Mouse (Mus musculus) stomach, adult 2 months (tissue): Measurements from ENCODE around the gene Mettl26. TPM values are rescaled to one million over a fixed set of nuclear protein-coding genes. Genes with fewer than 3 reads are reported as not detected.

Source experiments
- polyA plus RNA-seq: library from polyadenylated mRNA; depleted of rRNA; stranded (reverse); fragments of >200 nt; gene quantifications from 2 replicates; pipeline ENCODE4 v1.2.3, GENCODE M21; 2012; rRNA removed

Mettl26 gene
- polyA plus RNA-seq, result 87.6 and 135 TPM in 2 replicates

DNA sequence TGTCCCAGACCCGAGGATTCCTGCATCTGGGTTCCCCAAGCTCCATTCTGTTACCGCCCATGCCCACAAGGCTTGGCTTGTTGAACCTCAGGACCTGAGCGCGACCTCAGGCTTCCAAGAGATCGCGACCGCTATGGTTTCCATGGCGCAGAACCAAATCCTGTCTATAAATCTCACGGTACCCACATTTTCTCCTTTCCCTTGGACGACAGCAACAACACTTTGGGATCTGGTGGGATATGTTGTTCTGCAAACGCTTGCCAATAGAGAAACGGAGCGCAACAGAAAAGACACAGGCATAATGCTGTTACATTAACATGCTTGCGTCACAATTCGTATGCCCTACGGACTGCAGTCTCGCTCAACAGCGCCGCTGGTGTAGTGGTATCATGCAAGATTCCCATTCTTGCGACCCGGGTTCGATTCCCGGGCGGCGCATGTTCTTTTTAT lies at the start of gene Mettl26:
Gene Mettl26 (plus strand): TSS at position 354 of the 450 bp plus-strand sequence.

DNA sequence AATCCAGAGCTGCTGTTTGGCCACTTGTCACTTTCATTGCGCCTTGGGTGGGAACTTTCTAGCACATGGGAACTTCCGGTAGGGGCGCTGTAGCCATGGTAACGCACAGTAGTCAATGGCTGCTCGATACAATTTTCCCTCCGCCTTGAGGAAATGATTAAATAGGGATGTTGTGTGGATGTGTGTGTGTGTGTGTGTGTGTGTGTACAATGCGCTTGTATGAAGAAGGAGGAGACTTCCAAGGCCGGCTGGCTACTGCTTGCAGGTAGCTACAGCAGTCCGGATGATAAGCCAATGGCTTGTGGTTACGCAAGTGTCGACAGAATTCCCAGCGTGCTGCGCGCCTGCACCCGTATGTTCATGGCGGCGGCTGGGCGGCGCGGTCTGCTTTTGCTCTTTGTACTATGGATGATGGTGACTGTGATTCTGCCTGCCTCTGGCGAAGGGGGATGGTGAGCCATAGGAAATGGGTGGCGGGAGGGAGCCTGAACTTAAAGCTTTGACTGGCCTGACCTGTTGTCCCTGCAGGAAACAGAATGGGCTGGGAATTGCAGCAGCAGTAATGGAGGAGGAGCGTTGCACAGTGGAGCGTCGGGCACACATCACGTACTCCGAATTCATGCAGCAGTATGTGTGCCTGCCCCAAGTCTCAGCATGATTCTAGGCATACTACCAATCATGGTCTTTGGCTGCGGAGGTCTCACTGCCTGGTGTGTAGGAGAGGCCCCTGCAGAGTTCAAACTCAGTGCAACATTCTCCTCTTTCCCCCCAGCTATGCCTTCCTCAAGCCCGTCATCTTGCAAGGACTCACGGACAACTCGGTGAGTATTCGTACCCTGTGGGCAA lies 45.9 kb upstream of the Mettl26 start, which contains the start of gene Jmjd8:
Gene Jmjd8 (plus strand): TSS at position 156 of the 846 bp plus-strand sequence.

DNA sequence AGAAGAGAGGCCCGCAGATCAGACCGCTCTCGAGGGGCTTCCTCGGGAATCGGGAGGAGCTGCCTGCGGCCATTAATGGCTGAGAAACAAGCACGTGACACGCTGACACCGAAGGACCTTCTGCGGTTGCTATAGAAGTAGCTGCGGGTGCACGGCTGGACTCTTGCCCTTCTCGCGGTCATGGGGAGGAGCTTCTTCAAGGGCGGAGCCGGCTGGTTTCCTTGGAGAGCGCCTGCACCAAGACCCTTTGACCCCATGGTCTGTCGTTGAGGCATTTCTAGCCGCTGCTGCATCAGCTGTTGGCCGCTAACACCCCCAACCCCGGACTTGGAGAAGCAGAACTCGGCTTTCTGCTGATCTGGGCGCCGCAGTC lies 41.6 kb upstream of the Mettl26 start, which contains the start of gene Stub1:
Gene Stub1 (minus strand): TSS at position 114 of the 373 bp plus-strand sequence.

DNA sequence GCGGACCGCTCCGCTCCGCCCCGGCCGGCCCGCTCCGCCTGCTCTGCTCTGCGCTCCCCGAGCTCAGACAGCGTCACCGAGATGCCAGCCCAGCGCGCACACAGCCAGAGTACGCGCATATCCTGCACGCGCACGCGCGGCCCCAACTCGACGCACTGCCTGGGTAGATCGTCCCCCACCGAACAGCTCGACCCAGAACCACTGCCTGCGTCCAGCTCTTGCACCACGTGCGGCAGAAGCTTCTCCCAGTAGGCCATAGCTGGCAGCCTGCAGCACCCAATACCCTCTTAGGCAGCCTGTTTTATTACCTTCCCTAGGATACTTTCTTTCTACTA lies 37.8 kb upstream of the Mettl26 start, which contains the start of gene Rhbdl1:
Gene Rhbdl1 (minus strand): TSS at position 220 of the 335 bp plus-strand sequence.

DNA sequence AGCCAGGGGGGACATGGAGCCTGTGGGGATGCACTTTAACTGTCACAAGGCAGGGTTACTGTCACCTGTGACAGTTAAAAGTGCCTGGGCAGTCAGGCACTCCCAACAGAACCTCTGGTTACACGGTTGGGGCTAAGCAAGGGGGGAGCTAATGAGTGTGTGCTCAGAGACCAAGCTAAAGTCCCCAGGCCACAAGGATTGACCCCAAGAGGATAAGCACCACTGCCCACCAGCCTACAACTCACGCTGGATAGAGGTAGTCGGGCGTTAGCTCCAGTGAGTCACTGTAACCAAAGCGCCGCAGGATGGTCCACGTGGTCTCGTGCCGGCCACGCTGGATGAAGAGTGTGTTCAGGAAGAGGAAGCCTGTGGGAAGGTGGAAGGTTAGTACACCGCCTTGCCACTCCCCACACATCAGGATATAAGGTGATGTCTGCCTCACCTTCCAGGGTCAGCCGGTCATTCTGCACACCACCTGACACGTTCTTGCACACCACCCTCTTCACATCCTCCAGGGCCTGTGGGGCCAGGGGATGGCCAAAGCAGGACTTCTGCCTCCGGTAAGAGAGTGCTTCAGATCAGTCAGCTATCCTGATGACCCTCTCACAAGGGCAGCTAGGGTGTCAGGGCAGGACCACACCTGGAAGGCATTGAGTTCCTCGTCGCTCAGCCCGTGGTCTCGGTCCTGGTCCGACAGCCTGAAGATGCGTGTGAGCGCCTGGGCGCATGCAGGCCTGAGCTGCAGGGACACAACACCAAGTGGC lies 33.6 kb upstream of the Mettl26 start, which contains the start of gene Gm20683:
Gene Gm20683 (minus strand): TSS at position 647 of the 764 bp plus-strand sequence.

DNA sequence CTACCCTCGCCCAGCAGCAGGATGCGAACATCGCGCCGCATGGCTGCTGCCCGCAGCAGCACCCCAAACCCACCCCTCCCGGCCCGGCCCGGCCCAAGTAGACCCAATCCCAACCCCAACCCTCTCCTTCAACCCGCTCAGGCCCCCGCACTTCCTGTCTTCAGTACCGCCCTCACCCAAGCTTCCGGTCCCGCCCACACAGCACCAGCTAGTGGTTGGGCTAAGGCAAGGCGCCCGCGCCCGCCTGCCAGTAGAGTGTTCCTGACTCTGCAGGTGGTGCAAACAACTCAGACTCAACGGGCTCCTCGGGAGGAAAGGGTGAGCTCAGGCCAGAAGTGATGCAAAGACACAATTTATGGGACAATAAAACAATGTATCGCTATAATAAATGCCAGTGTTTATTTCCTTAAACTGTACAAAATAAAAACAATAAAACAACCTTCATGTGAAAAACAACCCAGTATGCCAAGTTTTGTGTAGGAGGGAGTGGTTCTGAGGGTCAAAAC lies 30.4 kb upstream of the Mettl26 start, which contains the start of gene Rhot2:
Gene Rhot2 (minus strand): TSS at position 456 of the 506 bp plus-strand sequence.

DNA sequence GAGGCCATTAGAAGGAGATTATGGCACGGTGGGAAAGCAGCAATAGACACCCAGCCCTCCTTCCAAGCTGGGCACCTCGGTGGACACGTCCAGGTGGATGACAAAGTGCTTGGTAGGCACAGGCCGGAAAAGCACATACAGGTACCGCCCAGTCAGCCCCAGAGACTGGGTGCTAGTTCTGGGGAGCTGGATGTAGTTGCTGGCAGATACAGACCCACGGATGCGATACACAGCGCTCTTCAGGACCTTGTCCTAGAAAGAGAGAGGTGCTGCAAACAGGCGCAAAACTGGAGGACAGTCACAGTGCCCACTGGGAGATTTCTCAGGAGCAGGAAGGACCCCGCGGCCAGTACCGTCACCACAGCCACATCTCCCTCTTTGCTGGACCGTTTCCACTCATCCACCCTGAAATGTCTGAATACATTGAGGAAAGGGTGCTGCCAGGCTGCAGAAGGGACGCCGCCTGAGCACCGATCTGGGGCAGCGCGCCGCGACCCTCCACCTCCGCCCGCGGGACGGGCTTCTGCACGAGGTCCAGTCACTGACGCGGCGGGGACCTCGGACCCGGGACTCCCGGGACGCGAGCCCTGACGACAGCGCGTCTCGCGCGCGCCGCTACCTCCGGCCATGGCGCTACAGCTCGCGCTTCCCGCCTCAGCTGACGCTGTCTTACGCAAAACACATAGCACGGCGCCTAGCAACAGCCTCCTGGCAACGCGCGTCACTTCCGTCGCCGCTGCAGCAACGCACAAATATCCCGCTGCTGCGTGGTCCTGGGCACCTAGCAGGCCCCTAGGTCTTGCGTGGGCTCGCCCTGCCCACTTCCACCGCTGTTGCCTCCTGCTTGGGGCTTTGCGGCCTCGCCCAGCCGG lies 13.8 kb upstream of the Mettl26 start, which contains the start of gene Wdr90:
Gene Wdr90 (minus strand): TSS at position 670 of the 872 bp plus-strand sequence.

DNA sequence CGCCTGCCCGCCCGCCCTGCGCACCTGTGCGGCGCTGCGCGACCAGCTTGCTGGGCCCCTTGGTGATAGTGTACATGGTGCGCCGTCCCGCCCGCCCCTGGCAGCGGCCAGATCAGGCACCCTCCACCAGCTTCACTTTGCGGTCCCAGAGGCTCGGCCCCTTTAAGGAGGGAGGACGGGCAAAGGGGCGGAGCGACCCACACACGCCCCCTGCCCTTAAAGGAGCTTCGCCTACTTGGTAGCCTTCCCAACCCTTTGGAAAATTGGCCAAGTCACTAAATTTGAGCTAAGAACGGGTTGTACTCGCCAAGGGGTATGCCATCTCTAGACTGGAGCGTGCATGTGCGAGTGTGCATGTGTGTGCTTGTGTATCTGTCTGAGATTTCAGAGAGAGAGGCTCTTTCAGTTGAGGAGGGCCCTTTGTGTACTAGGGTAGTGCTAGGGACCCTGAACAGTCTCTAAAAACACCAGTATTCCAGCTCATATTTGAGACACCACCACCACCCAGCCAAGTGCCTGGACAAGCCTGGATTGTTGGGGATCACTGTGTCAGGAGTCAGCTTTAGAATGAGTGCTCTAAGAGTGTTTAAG lies 6.2 kb upstream of the Mettl26 start, which contains the start of gene Mcrip2:
Gene Mcrip2 (minus strand): TSS at position 164 of the 591 bp plus-strand sequence.

DNA sequence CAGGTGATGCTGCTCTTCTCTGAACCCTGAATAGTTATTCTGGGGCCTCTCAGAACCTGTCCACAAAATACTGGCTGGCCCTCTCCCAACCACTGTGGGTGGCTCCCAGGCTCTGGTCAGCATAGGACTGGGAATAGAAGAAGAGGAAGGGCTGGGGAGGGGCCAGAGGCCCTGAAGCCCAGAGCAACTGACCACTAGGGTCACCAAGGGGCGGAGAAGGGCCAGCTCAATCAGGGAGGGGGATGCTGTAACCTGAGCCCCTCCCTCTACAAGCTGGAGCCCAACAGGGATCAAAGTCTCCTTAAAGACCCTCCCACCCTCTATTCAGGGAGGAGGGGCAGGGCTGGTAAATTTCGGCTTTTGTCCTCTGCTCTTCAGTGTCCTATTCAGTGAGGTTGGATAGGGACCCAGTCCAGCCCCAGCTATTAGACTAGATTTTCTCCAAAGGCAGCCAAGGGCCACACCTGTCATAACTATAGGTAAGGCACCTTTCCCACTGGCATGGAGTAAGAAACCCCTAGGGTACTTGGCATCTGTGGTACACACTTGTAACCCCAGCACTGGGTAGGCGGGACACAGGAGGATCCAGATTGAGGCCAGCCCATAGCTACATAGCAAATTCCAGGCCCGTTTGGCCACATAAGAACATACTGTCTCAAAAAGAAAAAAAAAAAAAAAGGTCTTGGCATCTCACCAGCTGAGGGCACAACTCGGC lies 5.5 kb downstream of the Mettl26 start, which contains the start of gene Wfikkn1:
Gene Wfikkn1 (minus strand): TSS at position 663 of the 715 bp plus-strand sequence.

DNA sequence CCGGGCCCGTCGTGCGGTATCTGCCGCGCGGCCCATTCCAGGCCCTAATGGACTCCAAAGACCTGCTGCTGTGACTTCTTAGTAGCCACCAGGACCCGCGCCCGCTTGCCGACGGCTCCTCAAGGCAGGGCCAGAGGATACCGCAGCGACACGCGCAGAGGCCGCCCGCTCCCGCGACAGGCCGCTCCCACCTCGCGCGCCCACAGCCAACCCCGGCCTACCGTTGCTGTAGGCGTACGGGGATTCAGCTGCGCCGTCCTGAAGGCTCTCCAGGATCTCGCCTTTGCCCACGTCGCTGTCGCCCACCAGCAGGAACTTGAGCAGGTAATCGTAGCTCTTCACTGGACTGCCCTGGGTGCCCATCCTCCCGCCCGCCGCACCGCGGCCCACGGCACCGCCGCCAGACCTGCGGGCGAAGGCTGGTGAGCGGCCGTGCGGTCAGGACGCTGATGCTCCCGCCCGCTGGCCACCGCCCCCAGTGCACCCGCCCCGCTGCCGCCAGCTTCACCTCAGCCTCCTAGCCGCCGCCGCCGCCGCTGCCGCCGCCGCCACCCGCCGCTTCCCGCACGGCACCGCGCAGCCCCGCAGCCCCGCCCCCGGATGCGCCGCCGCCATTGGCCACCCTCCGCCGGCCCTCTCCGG lies 44.4 kb downstream of the Mettl26 start, which contains the start of gene Rab40c:
Gene Rab40c (minus strand): TSS at position 584 of the 642 bp plus-strand sequence.

Other genes starting within 250 kb of the Mettl26 start
- 0.09 and 0.11 TPM in 2 replicates for gene Gng13, start 157.9 kb upstream of the Mettl26 start, polyA plus RNA-seq
- gene Chtf18, start 147.7 kb upstream of the Mettl26 start, polyA plus RNA-seq, result 3.3 TPM in 2 replicates
- gene Rpusd1, start 147.4 kb upstream of the Mettl26 start, polyA plus RNA-seq, result 22.5 and 24.8 TPM in 2 replicates
- gene Mslnl, start 139.0 kb upstream of the Mettl26 start, polyA plus RNA-seq, result 0.24 and 0.38 TPM in 2 replicates
- gene Msln, start 120.7 kb upstream of the Mettl26 start, polyA plus RNA-seq, result 3.5 and 10.2 TPM in 2 replicates
- 7.1 and 8.7 TPM in 2 replicates for gene Narfl, start 101.3 kb upstream of the Mettl26 start, polyA plus RNA-seq
- 31.2 and 41.5 TPM in 2 replicates for gene Haghl, start 89.4 kb upstream of the Mettl26 start, polyA plus RNA-seq
- 0.18 TPM in 1 of 2 replicates, not detected in the other for gene Ccdc78, start 88.5 kb upstream of the Mettl26 start, polyA plus RNA-seq
- 68.2 and 76.3 TPM in 2 replicates for gene Fam173a, start 82.2 kb upstream of the Mettl26 start, polyA plus RNA-seq
- gene AC134908.4, start 79.4 kb upstream of the Mettl26 start, polyA plus RNA-seq, result 0.63 TPM in 1 of 2 replicates, not detected in the other
- 20.0 and 33.4 TPM in 2 replicates for gene Metrn, start 77.9 kb upstream of the Mettl26 start, polyA plus RNA-seq
- 3.9 TPM in 2 replicates for gene Fbxl16, start 66.0 kb upstream of the Mettl26 start, polyA plus RNA-seq
- 16.1 and 17.1 TPM in 2 replicates for gene Wdr24, start 51.4 kb upstream of the Mettl26 start, polyA plus RNA-seq
- 42.8 and 51.7 TPM in 2 replicates for gene Jmjd8, start 46.2 kb upstream of the Mettl26 start, polyA plus RNA-seq
- 80.7 and 84.9 TPM in 2 replicates for gene Stub1, start 41.7 kb upstream of the Mettl26 start, polyA plus RNA-seq
- 23.2 and 35.2 TPM in 2 replicates for gene Rhbdl1, start 37.8 kb upstream of the Mettl26 start, polyA plus RNA-seq
- gene Gm20683, start 33.3 kb upstream of the Mettl26 start, polyA plus RNA-seq, result 51.3 and 66.3 TPM in 2 replicates
- 46.7 and 73.7 TPM in 2 replicates for gene Rhot2, start 30.2 kb upstream of the Mettl26 start, polyA plus RNA-seq
- gene Wdr90, start 13.6 kb upstream of the Mettl26 start, polyA plus RNA-seq, result 15.9 and 22.1 TPM in 2 replicates
- 114 and 227 TPM in 2 replicates for gene Mcrip2, start 6.3 kb upstream of the Mettl26 start, polyA plus RNA-seq
- 2.3 and 2.7 TPM in 2 replicates for gene Wfikkn1, start 5.8 kb downstream of the Mettl26 start, polyA plus RNA-seq
- gene Rab40c, start 44.7 kb downstream of the Mettl26 start, polyA plus RNA-seq, result 32.5 and 35.9 TPM in 2 replicates
- gene Pigq, start 69.9 kb downstream of the Mettl26 start, polyA plus RNA-seq, result 54.4 and 60.1 TPM in 2 replicates
- gene Nhlrc4, start 69.9 kb downstream of the Mettl26 start, polyA plus RNA-seq, result 0.06 TPM in 1 of 2 replicates, not detected in the other
- 0.09 TPM in 1 of 2 replicates, not detected in the other for gene A930017K11Rik, start 77.5 kb downstream of the Mettl26 start, polyA plus RNA-seq
- gene Capn15, start 110.7 kb downstream of the Mettl26 start, polyA plus RNA-seq, result 31.3 and 34.1 TPM in 2 replicates
- 14.1 and 15.5 TPM in 2 replicates for gene Rab11fip3, start 194.5 kb downstream of the Mettl26 start, polyA plus RNA-seq
- gene Decr2, start 215.3 kb downstream of the Mettl26 start, polyA plus RNA-seq, result 5.6 and 7.4 TPM in 2 replicates
- 8.3 and 8.5 TPM in 2 replicates for gene Nme4, start 220.5 kb downstream of the Mettl26 start, polyA plus RNA-seq
- 135 and 158 TPM in 2 replicates for gene Tmem8, start 238.2 kb downstream of the Mettl26 start, polyA plus RNA-seq
- gene Mrpl28, start 248.4 kb downstream of the Mettl26 start, polyA plus RNA-seq, result 44.7 and 53.8 TPM in 2 replicates